Mouse (Mus musculus): Measurements from ENCODE around the gene Pmp22. TPM values are rescaled to one million over a fixed set of nuclear protein-coding genes. Genes with fewer than 3 reads are reported as not detected.

Gene Pmp22
- polyA plus RNA-seq, 1 experiment from 2014 or later: 6.5 TPM

DNA sequence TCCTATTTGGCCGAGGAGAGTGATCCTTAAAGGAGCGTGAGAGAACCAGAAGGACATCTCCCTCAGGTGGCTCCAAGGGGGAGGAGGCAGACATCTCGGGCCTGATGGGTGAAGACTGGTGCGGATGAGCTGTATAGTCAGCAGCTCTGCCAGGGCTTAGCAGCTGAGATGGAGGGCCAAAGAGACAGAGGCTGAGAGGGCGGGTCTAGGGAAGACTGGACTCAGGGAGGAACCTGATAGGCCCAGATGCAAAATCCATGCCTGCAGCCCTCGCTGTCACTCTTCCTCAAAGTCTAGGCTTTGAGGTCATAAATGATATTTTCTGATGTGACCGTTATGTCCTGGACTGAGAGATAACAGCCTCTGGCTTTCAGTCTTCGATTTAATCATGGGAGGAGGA lies 1.8 kb upstream of the Pmp22 start:
- in situ Hi-C loops (cut with MboI; ENCODE audit: low pct_unique_long_range_greater_than_20kb): no loop called here
- CTCF ChIA-PET: no interaction called here
- no peaks in the 10 kb centered on the region for H3K27me3 ChIP-seq
- ATAC-seq (no peak), DNase-seq (ENCODE audit: low read depth, low spot score) (no peak)
- POLR2A ChIA-PET: no interaction called here
- TF ChIP-seq CTCF (IDR thresholded peaks at IDR 0.05): no peak

DNA sequence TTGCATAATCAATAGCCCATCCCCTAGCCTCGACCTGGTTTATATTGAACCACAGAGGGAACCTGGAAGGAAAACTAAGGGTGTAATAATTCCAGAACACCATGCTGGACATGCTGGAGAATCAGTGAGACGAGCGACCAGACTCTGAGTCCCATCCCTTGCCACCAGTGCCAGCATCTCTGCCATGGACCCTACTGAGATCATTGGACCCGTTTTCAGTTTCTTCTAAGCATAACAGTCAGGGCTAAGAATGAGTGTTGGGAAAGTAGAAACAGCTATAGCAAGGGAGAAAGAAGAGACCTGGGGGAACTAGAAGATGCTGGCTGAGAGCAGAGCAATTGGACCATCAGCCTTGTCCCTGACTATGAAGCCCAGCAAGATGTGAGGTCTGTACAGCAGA lies 1.3 kb upstream of the Pmp22 start:
- in situ Hi-C loops (cut with MboI; ENCODE audit: low pct_unique_long_range_greater_than_20kb): no loop called here
- ChIA-PET POLR2A (no interaction called here), CTCF (no interaction called here)
- DNase-seq (ENCODE audit: low read depth, low spot score) (no peak), ATAC-seq (no peak)
- H3K27me3 ChIP-seq: no peaks in the 10 kb centered on the region
- no peak for TF ChIP-seq CTCF (IDR thresholded peaks at IDR 0.05)

DNA sequence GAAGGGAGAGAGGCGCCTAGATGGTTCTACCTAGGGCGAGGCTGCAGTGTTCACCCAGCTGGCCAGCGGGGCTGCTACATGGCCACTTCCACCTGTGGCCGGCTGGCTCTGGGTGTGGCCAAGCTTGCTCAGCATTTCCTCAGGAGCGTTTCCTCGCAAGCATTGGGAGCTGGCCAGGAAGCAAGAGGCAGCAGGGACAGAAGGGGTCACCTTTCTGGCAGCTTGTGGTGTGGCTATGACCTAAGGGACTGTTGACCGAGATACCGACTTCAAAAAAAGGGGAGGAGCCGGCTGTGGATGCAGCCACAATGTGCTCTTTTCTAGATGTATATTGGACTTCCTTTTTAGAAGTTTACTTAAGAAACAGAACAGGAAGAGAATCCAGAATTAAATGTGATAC lies 593 bp downstream of the Pmp22 start:
- POLR2A ChIA-PET: no interaction called here
- DNase-seq (ENCODE audit: low read depth, low spot score) (no peak), ATAC-seq (no peak)
- in situ Hi-C loops (cut with MboI; ENCODE audit: low pct_unique_long_range_greater_than_20kb): no loop called here
- H3K27me3 ChIP-seq: no peaks in the 10 kb centered on the region
- CTCF ChIA-PET: interaction anchor here (1.2 kb wide), 1 partner anchor 12 kb away, joined by 3 read pairs; no protein-coding TSS in a partner anchor
- TF ChIP-seq CTCF (IDR thresholded peaks at IDR 0.05): no peak

DNA sequence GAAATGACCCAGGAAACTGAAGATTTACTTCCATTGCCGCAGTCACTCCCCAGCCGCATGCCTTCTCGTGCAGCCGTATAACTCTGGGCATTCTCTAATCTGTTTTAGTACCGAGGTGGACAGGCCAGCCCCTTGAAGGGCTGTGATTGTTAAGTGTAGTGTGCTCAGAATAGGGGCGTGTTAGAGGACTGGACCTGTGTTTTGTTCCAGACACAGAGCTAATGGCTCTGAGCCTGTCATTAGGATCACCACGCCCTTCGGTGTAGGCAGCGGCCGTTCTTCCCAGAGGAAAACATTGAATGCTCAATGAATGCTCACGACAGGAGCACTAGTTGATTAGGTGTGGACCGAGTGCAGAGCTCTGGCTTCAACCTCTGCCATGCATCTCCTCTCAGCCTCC lies 1.1 kb downstream of the Pmp22 start:
- in situ Hi-C loops (cut with MboI; ENCODE audit: low pct_unique_long_range_greater_than_20kb): loop anchor here (5.0 to 10.0 kb wide), 3 partner anchors 105 to 208 kb away; no protein-coding TSS in a partner anchor
- H3K27me3 ChIP-seq: no peaks in the 10 kb centered on the region
- DNase-seq (ENCODE audit: low read depth, low spot score) (no peak), ATAC-seq (no peak)
- no peak for TF ChIP-seq CTCF (IDR thresholded peaks at IDR 0.05)
- ChIA-PET POLR2A (no interaction called here), CTCF (interaction anchor here (1.2 kb wide), 2 partner anchors 12 to 75 kb away, joined by 3 to 4 read pairs; no protein-coding TSS in a partner anchor)

DNA sequence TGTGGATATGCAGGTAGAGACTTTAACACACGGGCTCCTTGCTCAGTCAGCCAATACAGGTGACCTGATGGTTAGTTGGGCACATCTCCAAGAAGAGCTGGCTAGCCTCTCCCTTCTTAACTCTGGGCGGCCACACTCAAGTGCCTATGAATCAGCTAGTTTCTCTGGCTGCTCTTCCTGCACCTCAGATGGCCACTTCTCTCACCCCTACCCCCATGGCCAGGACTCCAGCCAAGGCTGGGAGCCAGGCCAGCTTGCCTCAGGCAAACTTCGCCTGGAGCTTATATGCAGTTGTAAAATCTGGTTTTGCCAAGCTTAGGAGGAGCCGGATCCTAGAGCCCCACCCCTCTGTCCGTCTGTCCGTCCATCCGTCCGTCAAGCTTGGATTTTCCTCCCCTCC lies 1.7 kb downstream of the Pmp22 start:
- ChIA-PET CTCF (interaction anchor here (1.2 kb wide), 2 partner anchors 13 to 75 kb away, joined by 3 to 4 read pairs; no protein-coding TSS in a partner anchor), POLR2A (no interaction called here)
- TF ChIP-seq CTCF (IDR thresholded peaks at IDR 0.05): no peak
- peak; percentile 82 for ATAC-seq
- H3K27me3 ChIP-seq: no peaks in the 10 kb centered on the region
- in situ Hi-C loops (cut with MboI; ENCODE audit: low pct_unique_long_range_greater_than_20kb): loop anchor here (5.0 to 10.0 kb wide), 3 partner anchors 106 to 208 kb away; no protein-coding TSS in a partner anchor
- peak; percentile 92 for DNase-seq (ENCODE audit: low read depth, low spot score)

DNA sequence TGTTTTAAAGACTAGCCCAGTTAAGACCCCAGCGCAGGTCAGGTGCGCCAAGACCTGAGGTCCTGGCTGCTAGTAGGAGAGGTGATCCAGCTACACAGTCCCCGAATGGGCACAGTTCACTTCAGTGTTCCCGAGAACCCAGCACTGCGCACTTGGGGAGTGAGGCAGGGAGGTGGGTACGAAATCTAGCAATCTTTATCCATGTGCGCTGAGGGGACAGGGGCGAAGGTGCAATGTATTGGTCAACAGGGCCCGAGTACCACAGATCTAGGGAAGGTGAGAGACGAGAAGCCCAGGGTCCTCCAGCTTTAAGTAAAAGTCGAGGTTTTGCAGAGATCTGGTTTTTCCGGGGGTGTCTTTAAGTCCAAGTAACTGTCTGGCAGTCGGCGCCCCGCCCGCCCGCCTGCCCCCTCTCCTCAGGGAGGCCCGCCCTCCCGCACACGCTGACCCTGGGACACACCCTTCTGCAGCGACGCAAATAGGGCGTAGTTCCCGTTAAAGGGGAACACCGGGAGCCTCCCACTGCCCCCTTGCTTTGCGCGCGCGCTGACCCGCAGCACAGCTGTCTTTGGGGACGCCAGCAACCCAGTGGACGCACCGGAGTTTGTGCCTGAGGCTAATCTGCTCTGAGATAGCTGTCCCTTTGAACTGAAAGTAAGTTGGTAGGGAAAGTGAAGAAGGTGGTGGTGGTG lies 2.4 kb downstream of the Pmp22 start:
- in situ Hi-C loops (cut with MboI; ENCODE audit: low pct_unique_long_range_greater_than_20kb): loop anchor here (5.0 to 10.0 kb wide), 3 partner anchors 106 to 209 kb away; no protein-coding TSS in a partner anchor
- TF ChIP-seq CTCF (IDR thresholded peaks at IDR 0.05): no peak
- CTCF ChIA-PET: interaction anchor here (1.2 kb wide), 1 partner anchor 76 kb away, joined by 4 read pairs; no protein-coding TSS in a partner anchor
- H3K27me3 ChIP-seq: no peaks in the 10 kb centered on the region
- POLR2A ChIA-PET: no interaction called here
- DNase-seq (ENCODE audit: low read depth, low spot score) (no peak), ATAC-seq (no peak)

DNA sequence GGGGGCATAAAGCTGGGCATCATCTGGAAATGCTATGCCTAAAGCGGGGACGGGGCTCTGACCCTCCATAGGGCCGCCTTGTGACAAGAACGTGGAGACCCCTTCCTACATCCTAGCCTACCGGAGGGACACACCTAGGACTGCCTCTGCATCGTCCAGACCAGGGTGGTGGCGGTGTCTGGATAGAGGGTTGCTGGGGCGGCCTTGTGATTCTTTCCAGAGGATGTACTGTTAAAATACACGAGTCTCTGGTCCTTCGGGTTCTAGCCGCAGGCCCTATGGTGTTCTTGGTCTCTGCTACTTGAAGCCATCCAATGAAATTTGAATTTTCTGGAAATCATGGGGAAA lies 2.9 kb downstream of the Pmp22 start:
- ChIA-PET POLR2A (no interaction called here), CTCF (no interaction called here)
- in situ Hi-C loops (cut with MboI; ENCODE audit: low pct_unique_long_range_greater_than_20kb): loop anchor here (5.0 to 10.0 kb wide), 3 partner anchors 107 to 209 kb away; no protein-coding TSS in a partner anchor
- ATAC-seq: no peak
- no peak for TF ChIP-seq CTCF (IDR thresholded peaks at IDR 0.05)
- H3K27me3 ChIP-seq: no peaks in the 10 kb centered on the region
- no peak for DNase-seq (ENCODE audit: low read depth, low spot score)

DNA sequence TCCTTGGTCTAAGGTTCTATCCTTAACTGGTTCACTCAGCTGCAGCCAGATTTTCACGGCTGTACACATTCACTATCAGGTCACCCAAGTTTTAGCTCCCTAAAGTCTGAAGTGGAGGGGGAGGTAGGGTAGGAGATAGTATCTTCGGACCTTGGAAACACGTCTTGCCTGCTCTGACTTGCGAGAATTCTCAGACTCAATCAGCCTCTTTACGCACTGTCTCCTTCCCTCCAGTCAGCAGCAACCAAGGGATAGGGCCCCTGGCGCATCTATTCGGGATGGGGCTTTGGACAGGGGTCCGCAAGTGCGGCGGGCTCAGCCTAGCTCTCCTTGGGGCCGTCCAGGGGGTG lies 3.3 kb downstream of the Pmp22 start:
- CTCF ChIA-PET: no interaction called here
- TF ChIP-seq CTCF (IDR thresholded peaks at IDR 0.05): no peak
- no peaks in the 10 kb centered on the region for H3K27me3 ChIP-seq
- POLR2A ChIA-PET: no interaction called here
- ATAC-seq (no peak), DNase-seq (ENCODE audit: low read depth, low spot score) (no peak)
- in situ Hi-C loops (cut with MboI; ENCODE audit: low pct_unique_long_range_greater_than_20kb): loop anchor here (5.0 to 10.0 kb wide), 3 partner anchors 107 to 210 kb away; no protein-coding TSS in a partner anchor

DNA sequence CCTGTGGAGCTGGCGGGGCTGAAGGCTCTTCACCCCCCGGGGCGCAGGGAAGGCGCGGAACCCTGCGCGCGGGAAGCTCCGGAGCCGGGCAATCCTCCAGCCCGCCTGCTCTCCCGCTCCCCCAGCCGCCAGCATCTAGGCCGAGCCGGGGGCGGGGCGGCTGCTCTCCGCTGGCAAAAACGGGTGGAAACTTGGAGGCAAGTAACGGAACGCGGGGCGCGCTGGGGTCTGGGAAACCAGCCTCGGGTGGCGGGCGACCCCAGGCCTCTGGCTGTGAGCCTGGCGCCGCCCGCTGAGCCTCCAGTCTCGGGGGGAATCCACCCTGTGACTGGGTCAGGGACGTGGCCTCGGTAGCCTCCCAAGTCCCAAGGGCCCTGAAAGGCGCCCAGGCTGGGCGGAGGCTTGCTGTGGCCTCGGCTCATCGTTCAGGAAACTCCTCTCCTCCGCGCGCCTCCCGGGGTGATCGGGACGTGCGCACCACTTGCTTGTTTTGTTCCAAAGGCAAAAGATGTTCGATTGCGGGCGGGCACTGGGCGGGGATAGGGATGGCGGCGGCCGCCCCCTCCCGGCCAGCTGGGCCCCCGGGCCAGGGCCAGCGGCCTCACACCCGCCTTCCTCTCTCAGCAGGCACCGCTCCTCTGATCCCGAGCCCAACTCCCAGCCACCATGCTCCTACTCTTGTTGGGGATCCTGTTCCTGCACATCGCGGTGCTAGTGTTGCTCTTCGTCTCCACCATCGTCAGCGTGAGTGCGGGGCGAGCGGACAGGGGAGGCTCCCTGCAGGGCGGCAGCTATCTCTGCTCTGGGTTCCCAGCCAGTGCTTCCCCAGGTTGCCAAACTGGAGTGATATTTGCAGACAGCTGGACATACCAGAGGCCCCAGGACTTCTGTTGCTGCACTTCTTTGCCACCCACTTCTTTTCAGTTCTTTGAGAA lies 4.0 kb downstream of the Pmp22 start:
- CTCF ChIA-PET: no interaction called here
- no peaks in the 10 kb centered on the region for H3K27me3 ChIP-seq
- no peak for TF ChIP-seq CTCF (IDR thresholded peaks at IDR 0.05)
- in situ Hi-C loops (cut with MboI; ENCODE audit: low pct_unique_long_range_greater_than_20kb): loop anchor here (5.0 to 10.0 kb wide), 3 partner anchors 108 to 210 kb away; no protein-coding TSS in a partner anchor
- ATAC-seq (peak; percentile 7), DNase-seq (ENCODE audit: low read depth, low spot score) (no peak)
- POLR2A ChIA-PET: interaction anchor here (1.1 kb wide), 1 partner anchor 212 kb away, joined by 3 read pairs; no protein-coding TSS in a partner anchor

DNA sequence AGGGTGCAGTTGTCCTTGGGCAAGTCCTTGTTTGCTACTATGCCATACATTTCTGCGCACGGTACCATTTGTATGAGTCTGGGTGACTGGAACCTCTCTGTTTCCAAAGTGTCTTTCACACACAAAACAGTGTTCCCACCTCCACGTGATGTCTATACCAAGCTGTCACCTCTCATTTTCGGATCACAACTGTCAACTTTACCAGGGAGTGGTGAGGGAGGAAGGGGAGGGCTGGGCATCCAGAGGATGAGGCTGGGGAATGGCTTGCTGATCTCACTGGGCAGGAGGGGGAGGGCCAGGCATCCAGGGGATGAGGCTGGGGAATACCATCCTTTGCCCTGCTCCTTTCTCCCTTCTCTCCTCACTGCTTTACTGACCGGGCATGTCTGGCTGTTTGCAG lies 5.2 kb downstream of the Pmp22 start:
- CTCF ChIA-PET: interaction anchor here (2.3 to 3.4 kb wide), 3 partner anchors 212 to 232 kb away, joined by 6 to 42 read pairs (median 24); no protein-coding TSS in a partner anchor
- H3K27me3 ChIP-seq: no peaks in the 10 kb centered on the region
- POLR2A ChIA-PET: no interaction called here
- in situ Hi-C loops (cut with MboI; ENCODE audit: low pct_unique_long_range_greater_than_20kb): loop anchor here (5.0 to 10.0 kb wide), 3 partner anchors 109 to 212 kb away; no protein-coding TSS in a partner anchor
- ATAC-seq (no peak), DNase-seq (ENCODE audit: low read depth, low spot score) (no peak)
- TF ChIP-seq CTCF (IDR thresholded peaks at IDR 0.05): no peak

Data from Patski (cell line).